9 mouse cellular contexts compared by ENCODE assay signal in genomic region chr5:43665144-43665543, GRCm38 (mm10). TPM values are rescaled to one million over a fixed set of nuclear protein-coding genes. Genes with fewer than 3 reads are reported as not detected.
DNase-seq lines count a peak whose midpoint lies in the region; ATAC-seq and TF ChIP-seq lines count a peak whose summit lies in the region.
"Had no signal": no experiment of that assay in that cellular context is flagged by ENCODE, and none has a peak within 500 bp of the region (broad histone marks: within the 10 kb centered on the region; RNA-seq: fewer than 3 reads in every experiment).

No protein-coding gene starts in this region.

- DNase-seq in layer of hippocampus, adult 2 months (ENCODE audit: low spot score in 2 of 2): peak in 1 of 2 experiments; percentile 20
- no peak for DNase-seq in layer of hippocampus, adult 8-10 months (ENCODE audit: low spot score in 2 of 2)
- peak; percentile 64 for DNase-seq in heart, embryonic 10.5 days (ENCODE audit: low spot score)
- peak; percentile 14 to 19 for DNase-seq in kidney, postnatal 36 days
- peak; percentile 81 for DNase-seq in midbrain, postnatal 0 days (ENCODE audit: low spot score)
- DNase-seq in left cerebral cortex, postnatal 25 days (ENCODE audit: low spot score in 2 of 2): no peak
- DNase-seq in frontal cortex, adult 2 months (ENCODE audit: extremely low spot score in 1 of 2, low spot score in 1 of 2): no peak

- H3K36me3 ChIP-seq in heart, embryonic 10.5 days: no peaks in the 10 kb centered on the region
- no peaks in the 10 kb centered on the region; the same call in 1 of the 2 replicates for H3K36me3 ChIP-seq in midbrain, postnatal 0 days (ENCODE audit: insufficient read depth, low read length)
- H3K36me3 ChIP-seq: embryonic facial prominence, embryonic 15.5 days had no signal

- H3K9ac ChIP-seq in midbrain, postnatal 0 days (replicated peaks; ENCODE audit: low read length, poor library complexity, severe bottlenecking): 0 out of 2 replicates have a peak overlapping the region, but pooled peaks have one; percentile 13
- H3K9ac ChIP-seq: embryonic facial prominence, embryonic 15.5 days had no signal

- peaks cover 29% of the 10 kb centered on the region for H3K4me1 ChIP-seq in heart, embryonic 10.5 days
- peaks cover 8% of the 10 kb centered on the region; the same call in 1 of the 2 replicates for H3K4me1 ChIP-seq in midbrain, postnatal 0 days (ENCODE audit: insufficient read depth, low read length)

- 27% methylated on average over 5 of the region's 5 CpGs for WGBS in heart, embryonic 10.5 days
- 16% methylated on average over 5 of the region's 5 CpGs for WGBS in midbrain, postnatal 0 days

- H3K27me3 ChIP-seq in heart, embryonic 10.5 days (ENCODE audit: insufficient read depth, poor library complexity, severe bottlenecking): no peaks in the 10 kb centered on the region
- H3K27me3 ChIP-seq in midbrain, postnatal 0 days (ENCODE audit: insufficient read depth, low read length): no peaks in the 10 kb centered on the region
- H3K27me3 ChIP-seq: embryonic facial prominence, embryonic 15.5 days had no signal

- intact Hi-C loops in left cerebral cortex, postnatal 25 days (cut with DNase I): no loop called here

- peak overlapping the region; percentile 27 for H3K4me2 ChIP-seq in midbrain, postnatal 0 days (ENCODE audit: low read depth, low read length, poor library complexity, severe bottlenecking)
- H3K4me2 ChIP-seq: embryonic facial prominence, embryonic 15.5 days had no signal

- no peak; the same call in 1 of the 2 replicates for TF ChIP-seq CTCF in layer of hippocampus, adult 2 months (conservative IDR thresholded peaks at IDR 0.05)
- TF ChIP-seq CTCF in midbrain, postnatal 0 days (IDR thresholded peaks at IDR 0.05): no peak

- peak overlapping the region; percentile 73 for H3K27ac ChIP-seq in layer of hippocampus, adult 2 months
- peak overlapping the region; percentile 10; the same call in 1 of the 2 replicates for H3K27ac ChIP-seq in heart, embryonic 10.5 days
- H3K27ac ChIP-seq in midbrain, postnatal 0 days (ENCODE audit: low read depth, low read length): no peak overlapping the region
- H3K27ac ChIP-seq: embryonic facial prominence, embryonic 15.5 days had no signal

- 0 out of 2 replicates have a peak, but pooled peaks have one; percentile 49 for ATAC-seq in midbrain, postnatal 0 days (ENCODE audit: low FRiP score)
- no peak for ATAC-seq in erythroid progenitor cell, adult 5-6 weeks (replicated peaks; ENCODE audit: low FRiP score, poor library complexity, severe bottlenecking)

- H3K9me3 ChIP-seq in heart, embryonic 10.5 days: no peaks in the 10 kb centered on the region
- no peaks in the 10 kb centered on the region for H3K9me3 ChIP-seq in midbrain, postnatal 0 days (ENCODE audit: low read length)
- H3K9me3 ChIP-seq: embryonic facial prominence, embryonic 15.5 days had no signal

- H3K4me3 ChIP-seq in layer of hippocampus, adult 2 months: peak overlapping the region; percentile 50
- peak overlapping the region; percentile 43 for H3K4me3 ChIP-seq in heart, embryonic 10.5 days
- peak overlapping the region; percentile 18; the same call in 1 of the 2 replicates for H3K4me3 ChIP-seq in midbrain, postnatal 0 days (ENCODE audit: low read depth, low read length)
- H3K4me3 ChIP-seq: embryonic facial prominence, embryonic 15.5 days had no signal

RNA-seq across cellular contexts. Expression of gene Cc2d2a, which starts 3.0 kb away (rescaled TPM):
- 10 to 100 TPM; 18.2 to 21.0 TPM for total RNA-seq in layer of hippocampus, adult 2 months (2021)
- total RNA-seq in layer of hippocampus, adult 8-10 months (2022): 10 to 100 TPM; 19.5 to 26.2 (median 21.2) TPM
- polyA plus RNA-seq in heart, embryonic 10.5 days (2016; fragmentation: Nextera tagmentation; extraction: Ambion mirVana): 8.5 and 8.9 TPM in 2 replicates
- 8.6 and 11.9 TPM in 2 replicates for total RNA-seq in midbrain, postnatal 0 days (2014; rRNA removed)
- polyA plus RNA-seq in midbrain, postnatal 0 days (2015; fragmentation: Nextera tagmentation; extraction: Ambion mirVana): 4.7 and 5.0 TPM in 2 replicates
- total RNA-seq in left cerebral cortex, postnatal 25 days (2021): 10 to 100 TPM; 13.3 to 13.5 TPM
- 16.0 and 17.4 TPM in 2 replicates for polyA plus RNA-seq in frontal cortex, adult 2 months (2012; rRNA removed)
- total RNA-seq in erythroid progenitor cell, adult 5-6 weeks (2015; ENCODE audit: low replicate concordance): 0.84 and 1.1 TPM in 2 replicates
- total RNA-seq in erythroid progenitor cell, adult 5-6 weeks (2017; ENCODE audit: low replicate concordance): under 0.01 and 0.38 TPM in 2 replicates

Comparison
In these comparisons a context has a peak if more than half of its experiments do, and no peak if none do; other contexts are left out.
1. DNase-seq: peak in heart, embryonic 10.5 days (single experiment), kidney, postnatal 36 days (2 of 2) and midbrain, postnatal 0 days (single experiment); none in layer of hippocampus, adult 8-10 months (0 of 2), left cerebral cortex, postnatal 25 days (0 of 2) and frontal cortex, adult 2 months (0 of 2).
2. Peak in every context shown above with its lines, with median percentiles within 50 percentile points of each other: H3K4me3 ChIP-seq.